Mouse (Mus musculus) bone marrow, adult 2 months (tissue): ENCODE data around the gene Nit2.

ENCODE experiments used
- CTCF ChIP-seq: fragments of 200-500 bp; IDR thresholded peaks from 2 replicates; pipeline ENCODE4 v1.5.1; 2011; ENCODE audit warnings: low read length, control low read depth; ENCODE audit not compliant: control insufficient read depth, insufficient read depth
- POLR2A ChIP-seq: fragments of 200-500 bp; IDR thresholded peaks from 2 replicates; pipeline ENCODE4 v1.6.1; 2011; ENCODE audit warnings: low read depth, mild to moderate bottlenecking, control low read depth, low read length, borderline replicate concordance; ENCODE audit not compliant: control insufficient read depth

- TF ChIP-seq POLR2A (no peak), CTCF (no peak)
Measured at GRCm38 (mm10) chr16:57144741-57145140, 22.4 kb downstream of the Nit2 start.
